In the genomic region with DNA sequence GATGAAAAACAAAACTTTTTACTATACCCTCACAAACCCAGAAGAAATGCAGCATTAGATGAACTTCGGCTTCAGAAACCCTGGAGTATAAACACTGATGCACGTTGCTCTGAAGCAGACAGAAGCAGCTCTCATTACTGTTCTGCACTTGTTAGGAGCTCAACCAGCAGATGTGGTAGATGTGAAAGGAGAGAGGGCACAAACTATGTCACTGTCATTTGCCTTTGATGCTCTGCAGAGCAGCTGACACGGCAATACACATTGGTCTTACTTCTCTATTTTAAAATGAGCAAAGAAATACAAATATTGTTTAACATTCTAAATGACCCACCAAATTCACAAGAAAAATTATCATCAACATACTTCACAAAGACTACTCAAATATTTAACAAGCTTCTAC, we compare ENCODE assay signal across 20 mouse cellular contexts. TPM values are rescaled to one million over a fixed set of nuclear protein-coding genes. Genes with fewer than 3 reads are reported as not detected.
"Had no signal": no experiment of that assay in that cellular context is flagged by ENCODE, and none has a peak within 500 bp of the region (broad histone marks: within the 10 kb centered on the region; RNA-seq: fewer than 3 reads in every experiment).

No protein-coding gene starts in this region.

- H3K36me3 ChIP-seq: hindbrain, embryonic 12.5 days had no signal

- ATAC-seq: hindbrain, embryonic 16.5 days; inflammation-experienced regulatory T-cells, adult 6 months; intestine, embryonic 15.5 days; intestine, postnatal 0 days had no signal

- DNase-seq: gastrocnemius, adult 2 months; gastrocnemius, postnatal 10 days; gastrocnemius, postnatal 25 days; heart, adult 18-20 months; heart, postnatal 10 days; heart, postnatal 4 days; kidney, adult 18-20 months; kidney, adult 8-10 months; kidney, postnatal 10 days; kidney, postnatal 25 days; kidney, postnatal 4 days; liver had no signal

- H3K27me3 ChIP-seq: heart, embryonic 12.5 days; hindbrain, embryonic 12.5 days; intestine, embryonic 15.5 days; limb, embryonic 12.5 days had no signal

RNA-seq across cellular contexts. Expression of gene Klb, which starts 18.1 kb away (rescaled TPM):
- total RNA-seq: granulocyte monocyte progenitor cell, adult 5-6 weeks had no signal
